Mouse (Mus musculus) embryonic fibroblast, embryonic 13.5 days (primary cell): ENCODE data around the gene Ptger4.

ENCODE experiments used
- CTCF ChIP-seq: IDR thresholded peaks from 2 replicates; pipeline ENCODE4 v1.5.1; 2011; ENCODE audit warnings: mild to moderate bottlenecking, control low read depth, low read length, moderate library complexity, borderline replicate concordance; ENCODE audit not compliant: insufficient read depth
- POLR2A ChIP-seq: IDR thresholded peaks from 2 replicates; pipeline ENCODE4 v1.6.1; 2011; ENCODE audit warnings: low read depth, mild to moderate bottlenecking, control low read depth, low read length, moderate library complexity

GRCm38 (mm10) chr15:5262874-5263504 lies 19.0 kb upstream of the Ptger4 start:
- TF ChIP-seq CTCF: no peak
- no peak for TF ChIP-seq POLR2A
